Mouse (Mus musculus) cortical plate, adult 2 months (tissue): ENCODE data around the gene Nfe2l1.

Experiments
- CTCF ChIP-seq: fragments of 200-500 bp; IDR thresholded peaks from 2 replicates; pipeline ENCODE4 v1.5.1; 2011; ENCODE audit warnings: mild to moderate bottlenecking, control low read depth, low read length; ENCODE audit not compliant: insufficient read depth; ENCODE audit errors: extremely low read depth
- POLR2A ChIP-seq: fragments of 200-500 bp; IDR thresholded peaks from 2 replicates; pipeline ENCODE4 v1.6.1; 2011; ENCODE audit warnings: mild to moderate bottlenecking, low read length, control low read depth; ENCODE audit not compliant: insufficient read depth; ENCODE audit errors: extremely low read depth

DNA sequence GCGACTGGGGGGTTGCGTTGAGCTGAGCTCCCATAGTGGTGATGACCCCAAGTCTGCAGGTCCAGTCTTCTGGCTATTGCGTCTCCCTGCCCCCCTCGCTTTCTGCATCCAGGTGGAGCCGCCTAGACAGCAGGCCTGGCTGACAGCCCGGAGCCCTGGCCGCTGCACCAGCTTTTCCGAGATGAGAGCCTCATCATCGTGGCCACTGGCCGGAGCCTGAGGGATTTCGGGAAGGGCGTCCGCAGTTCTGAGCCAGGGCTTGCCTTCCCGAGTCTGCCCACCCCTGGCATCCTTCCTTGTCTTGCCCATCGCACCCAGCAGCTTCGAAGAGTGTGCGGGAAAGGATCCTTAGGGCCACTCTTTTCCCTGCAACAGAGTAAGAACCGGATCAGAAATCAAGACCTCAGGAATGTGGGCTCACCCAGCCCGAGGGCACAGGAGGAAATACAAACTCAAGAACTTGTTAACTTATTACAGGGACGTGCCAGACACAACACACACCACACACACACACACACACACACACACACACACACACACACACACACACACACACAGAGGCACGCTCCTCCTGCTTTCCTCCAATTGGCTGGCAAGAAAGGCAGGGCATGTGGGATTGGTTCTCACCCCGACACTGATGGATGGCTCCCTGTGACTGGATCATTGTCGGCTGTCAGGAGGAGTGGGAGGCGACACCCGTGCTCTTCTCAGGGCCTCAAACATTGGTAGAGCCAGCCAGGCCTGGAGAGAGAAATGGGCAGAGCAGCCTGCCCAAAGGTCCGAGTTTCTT lies 33.6 kb upstream of the Nfe2l1 start:
- TF ChIP-seq POLR2A (no peak), CTCF (no peak)
